Mouse (Mus musculus): ENCODE data around the gene Gdf9. TPM values are rescaled to one million over a fixed set of nuclear protein-coding genes. Genes with fewer than 3 reads are reported as not detected.
A peak's percentile ranks its signal among the peaks of the same experiment; 100 is the strongest.

The Gdf9 gene
- polyA plus RNA-seq, 1 experiment: 10.1 TPM

DNA sequence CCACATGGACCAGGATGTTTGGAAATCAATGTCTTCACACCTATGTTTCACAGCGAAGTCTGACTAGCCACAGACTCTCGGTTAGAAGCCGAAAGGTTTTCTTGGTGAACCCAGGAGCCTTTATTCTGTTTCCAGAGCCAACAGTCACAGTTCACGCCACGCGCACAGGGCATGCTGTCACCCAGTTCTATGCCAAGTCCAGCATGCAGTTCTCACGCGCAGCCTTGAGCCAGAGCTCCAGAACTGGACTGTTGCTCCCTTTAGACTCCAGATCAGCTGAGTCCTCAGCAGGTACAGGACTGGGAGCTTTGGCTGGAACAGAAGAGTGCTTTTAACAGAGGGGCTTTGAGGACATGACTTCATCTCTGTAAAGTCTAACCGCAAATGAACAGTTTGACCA, 21.6 kb downstream of the Gdf9 start:
- Histone ChIP-seq H3K27me3 (ENCODE audit: control insufficient read depth, insufficient read depth, low read length) (no peaks in the 10 kb centered on the region; the same call in 1 of the 2 replicates), H3K4me1 (ENCODE audit: control insufficient read depth, insufficient read depth, low read length) (peaks cover 4% of the 10 kb centered on the region; the same call in 1 of the 2 replicates), H3K27ac (ENCODE audit: control insufficient read depth, insufficient read depth, low read depth, low read length) (no peak overlapping the region), H3K36me3 (ENCODE audit: control insufficient read depth, insufficient read depth, low read length) (no peaks in the 10 kb centered on the region), H3K4me3 (ENCODE audit: control insufficient read depth, low read depth, low read length) (no peak overlapping the region)
- TF ChIP-seq CTCF (IDR thresholded peaks at IDR 0.05; ENCODE audit: control insufficient read depth, insufficient read depth, insufficient replicate concordance, low read depth, low read length): no peak
- TF ChIP-seq POLR2A (IDR thresholded peaks at IDR 0.05; ENCODE audit: control insufficient read depth, low read depth, low read length): no peak

DNA sequence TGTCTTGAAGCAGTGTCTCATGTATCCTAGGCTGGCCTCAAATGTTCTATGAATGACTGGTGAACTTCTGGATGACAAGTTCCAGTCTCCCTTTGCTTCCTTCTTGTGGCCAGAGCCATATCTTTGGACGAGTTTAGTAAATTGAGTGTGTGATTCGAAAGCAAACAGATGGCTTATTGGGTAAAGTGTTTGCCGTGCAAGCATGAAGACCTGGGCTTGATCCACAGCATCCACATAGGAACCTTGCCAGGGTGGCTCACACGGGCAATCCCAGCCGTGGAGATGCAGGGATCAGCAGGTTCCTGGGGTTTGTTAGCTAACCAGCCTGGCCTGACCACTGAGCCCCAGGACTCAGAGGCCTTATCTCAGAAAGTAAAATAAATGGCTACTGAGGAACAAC, 22.2 kb downstream of the Gdf9 start:
- H3K36me3 ChIP-seq (ENCODE audit: control insufficient read depth, insufficient read depth, low read length): no peaks in the 10 kb centered on the region
- no peak for TF ChIP-seq POLR2A (IDR thresholded peaks at IDR 0.05; ENCODE audit: control insufficient read depth, low read depth, low read length)
- TF ChIP-seq CTCF (IDR thresholded peaks at IDR 0.05; ENCODE audit: control insufficient read depth, insufficient read depth, insufficient replicate concordance, low read depth, low read length): no peak
- no peak overlapping the region for H3K4me3 ChIP-seq (ENCODE audit: control insufficient read depth, low read depth, low read length)

DNA sequence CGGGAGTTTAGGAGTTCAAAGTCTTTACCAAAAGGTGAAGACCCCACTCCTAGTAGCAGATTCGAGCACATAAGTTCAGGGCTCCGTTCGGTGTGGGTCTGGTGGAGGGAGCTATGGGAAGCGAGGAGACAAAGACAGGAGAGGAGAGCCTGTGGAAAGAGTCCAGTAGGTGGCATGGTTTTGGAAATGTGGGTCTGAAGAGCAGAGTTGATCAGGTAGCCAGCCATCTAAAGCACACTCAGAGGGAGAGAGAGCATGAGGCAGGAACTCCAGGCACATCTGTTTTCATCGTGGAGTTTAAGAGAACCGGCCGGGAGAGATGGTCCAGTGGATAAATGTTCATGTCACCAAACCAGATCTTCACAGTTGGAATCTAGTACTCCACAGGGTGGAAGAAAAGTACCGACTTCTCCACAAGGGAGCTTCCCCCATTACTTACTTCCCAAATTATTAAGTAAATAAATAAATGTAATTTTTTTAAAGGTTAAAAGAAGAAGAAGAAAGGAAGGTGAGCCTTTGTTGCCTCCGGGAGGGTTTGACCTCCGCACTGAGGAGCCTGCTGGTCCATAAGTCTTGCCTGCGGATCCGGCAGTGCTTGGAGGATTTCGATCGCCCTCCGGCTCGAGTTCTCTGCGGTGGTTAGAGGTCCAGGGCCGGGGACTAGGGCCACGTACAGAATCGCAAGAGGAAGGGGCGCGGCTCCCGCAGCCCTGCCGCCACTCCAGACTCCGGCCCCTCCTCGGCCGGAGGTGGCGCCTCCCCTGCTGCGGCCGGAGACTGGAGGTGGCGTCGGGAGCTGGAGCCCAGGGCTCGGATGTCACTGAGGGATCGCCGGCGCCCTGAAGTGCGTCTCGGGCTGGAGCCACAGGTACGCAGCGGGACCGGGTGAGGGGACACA, 25.9 kb downstream of the Gdf9 start, which contains the start of the genes Gm10447 and Shroom1:
TSS of gene Gm10447 (minus strand) at position 637 of the 898 bp plus-strand sequence.
TSS of gene Shroom1 (plus strand) at position 732 of the 898 bp plus-strand sequence.
- H3K36me3 ChIP-seq (ENCODE audit: control insufficient read depth, insufficient read depth, low read length): no peaks in the 10 kb centered on the region

More for the DNA sequence above, 22.2 kb downstream of the Gdf9 start:
- H3K27ac ChIP-seq (ENCODE audit: control insufficient read depth, insufficient read depth, low read depth, low read length): no peak overlapping the region
- H3K27me3 ChIP-seq (ENCODE audit: control insufficient read depth, insufficient read depth, low read length): no peaks in the 10 kb centered on the region; the same call in 1 of the 2 replicates
- peaks cover 4% of the 10 kb centered on the region; the same call in 1 of the 2 replicates for H3K4me1 ChIP-seq (ENCODE audit: control insufficient read depth, insufficient read depth, low read length)

DNA sequence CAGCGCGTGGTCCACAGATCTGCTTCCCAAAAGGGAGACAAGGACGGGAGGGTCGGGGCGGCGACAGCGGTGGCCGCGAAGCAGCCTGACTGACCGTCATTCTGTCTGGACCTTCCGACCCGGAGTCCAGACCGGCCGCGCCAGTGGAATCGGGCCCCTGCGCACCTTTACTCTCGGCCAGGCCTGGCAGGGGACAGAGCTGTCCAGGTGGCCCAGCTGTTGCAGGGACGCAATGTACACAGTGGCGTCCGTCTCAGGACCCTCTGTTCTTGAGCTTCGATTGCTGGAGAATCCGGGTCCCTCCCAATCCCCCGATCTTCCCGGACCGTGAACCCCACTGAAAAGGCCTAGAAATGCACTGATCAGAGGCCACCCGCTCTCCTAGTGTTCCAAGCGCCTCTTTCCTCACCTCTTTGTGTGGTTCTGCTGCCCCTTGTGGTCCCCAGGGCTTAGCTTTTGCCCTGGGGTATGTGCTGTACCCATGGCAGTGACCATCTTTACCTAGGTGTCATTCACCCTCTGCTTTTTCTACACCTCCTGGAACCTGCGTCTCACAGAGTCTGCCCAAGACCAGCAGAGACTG, 26.6 kb downstream of the Gdf9 start:
- Histone ChIP-seq H3K4me3 (ENCODE audit: control insufficient read depth, low read depth, low read length) (peak overlapping the region; percentile 43), H3K27me3 (ENCODE audit: control insufficient read depth, insufficient read depth, low read length) (no peaks in the 10 kb centered on the region; the same call in 1 of the 2 replicates), H3K27ac (ENCODE audit: control insufficient read depth, insufficient read depth, low read depth, low read length) (no peak overlapping the region), H3K4me1 (ENCODE audit: control insufficient read depth, insufficient read depth, low read length) (peaks cover 4% of the 10 kb centered on the region; the same call in 1 of the 2 replicates), H3K36me3 (ENCODE audit: control insufficient read depth, insufficient read depth, low read length) (no peaks in the 10 kb centered on the region)
- TF ChIP-seq POLR2A (IDR thresholded peaks at IDR 0.05; ENCODE audit: control insufficient read depth, low read depth, low read length) (no peak), CTCF (IDR thresholded peaks at IDR 0.05; ENCODE audit: control insufficient read depth, insufficient read depth, insufficient replicate concordance, low read depth, low read length) (no peak)

More for the DNA sequence above, 25.9 kb downstream of the Gdf9 start, which contains the start of the genes Gm10447 and Shroom1:
- Histone ChIP-seq H3K4me1 (ENCODE audit: control insufficient read depth, insufficient read depth, low read length) (peaks cover 4% of the 10 kb centered on the region; the same call in 1 of the 2 replicates), H3K27me3 (ENCODE audit: control insufficient read depth, insufficient read depth, low read length) (no peaks in the 10 kb centered on the region; the same call in 1 of the 2 replicates), H3K27ac (ENCODE audit: control insufficient read depth, insufficient read depth, low read depth, low read length) (no peak within 1 kb of the TSS), H3K4me3 (ENCODE audit: control insufficient read depth, low read depth, low read length) (peak within 1 kb of the TSS; percentile 43)
- TF ChIP-seq POLR2A (IDR thresholded peaks at IDR 0.05; ENCODE audit: control insufficient read depth, low read depth, low read length): no peak
- no peak for TF ChIP-seq CTCF (IDR thresholded peaks at IDR 0.05; ENCODE audit: control insufficient read depth, insufficient read depth, insufficient replicate concordance, low read depth, low read length)

DNA sequence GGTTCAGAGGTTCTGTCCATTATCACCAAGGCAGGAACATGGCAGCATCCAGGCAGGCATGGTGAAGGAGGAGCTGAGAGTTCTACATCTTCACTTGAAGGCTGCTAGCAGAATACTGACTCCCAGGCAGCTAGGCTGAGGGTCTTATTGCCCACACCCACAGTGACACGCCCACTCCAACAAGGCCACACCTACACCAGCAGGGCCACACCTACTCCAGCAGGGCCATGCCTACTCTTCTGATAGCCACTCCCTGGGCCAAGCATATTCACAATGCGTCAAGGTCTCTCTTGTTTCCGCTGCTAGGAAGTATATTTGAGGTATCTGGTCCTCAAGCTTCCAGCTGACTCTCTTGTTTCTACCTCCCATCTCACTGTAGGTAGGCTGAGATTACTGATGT, 28.2 kb downstream of the Gdf9 start:
- TF ChIP-seq CTCF (IDR thresholded peaks at IDR 0.05; ENCODE audit: control insufficient read depth, insufficient read depth, insufficient replicate concordance, low read depth, low read length): no peak
- no peak for TF ChIP-seq POLR2A (IDR thresholded peaks at IDR 0.05; ENCODE audit: control insufficient read depth, low read depth, low read length)

DNA sequence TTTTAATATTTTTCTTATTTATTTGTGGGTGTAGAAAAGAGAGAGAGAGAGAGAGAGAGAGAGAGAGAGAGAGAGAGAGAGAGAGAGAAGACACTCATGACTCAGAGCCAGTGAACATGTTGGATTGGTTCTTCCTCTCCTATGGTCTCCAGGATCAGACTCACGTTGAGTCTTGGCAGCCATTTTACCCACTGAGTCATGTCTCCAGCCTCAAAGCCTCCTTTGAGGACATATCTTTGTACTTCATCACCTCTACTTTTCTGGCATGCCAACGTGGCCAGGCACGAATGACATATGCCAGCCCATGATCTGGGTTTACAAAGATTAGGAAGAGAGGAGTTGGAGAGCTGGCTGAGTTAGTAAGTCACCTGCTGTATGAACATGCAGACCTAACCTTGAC, 29.4 kb downstream of the Gdf9 start:
- no peaks in the 10 kb centered on the region for H3K36me3 ChIP-seq (ENCODE audit: control insufficient read depth, insufficient read depth, low read length)
- H3K4me3 ChIP-seq (ENCODE audit: control insufficient read depth, low read depth, low read length): no peak overlapping the region
- H3K4me1 ChIP-seq (ENCODE audit: control insufficient read depth, insufficient read depth, low read length): peaks cover 18% of the 10 kb centered on the region
- H3K27ac ChIP-seq (ENCODE audit: control insufficient read depth, insufficient read depth, low read depth, low read length): no peak overlapping the region
- no peak for TF ChIP-seq CTCF (IDR thresholded peaks at IDR 0.05; ENCODE audit: control insufficient read depth, insufficient read depth, insufficient replicate concordance, low read depth, low read length)
- no peak for TF ChIP-seq POLR2A (IDR thresholded peaks at IDR 0.05; ENCODE audit: control insufficient read depth, low read depth, low read length)
- H3K27me3 ChIP-seq (ENCODE audit: control insufficient read depth, insufficient read depth, low read length): peaks cover 2% of the 10 kb centered on the region; the same call in 1 of the 2 replicates

More for the DNA sequence above, 28.2 kb downstream of the Gdf9 start:
- peaks cover 18% of the 10 kb centered on the region for H3K4me1 ChIP-seq (ENCODE audit: control insufficient read depth, insufficient read depth, low read length)
- no peak overlapping the region for H3K4me3 ChIP-seq (ENCODE audit: control insufficient read depth, low read depth, low read length)
- H3K27me3 ChIP-seq (ENCODE audit: control insufficient read depth, insufficient read depth, low read length): peaks cover 2% of the 10 kb centered on the region; the same call in 1 of the 2 replicates
- H3K27ac ChIP-seq (ENCODE audit: control insufficient read depth, insufficient read depth, low read depth, low read length): no peak overlapping the region
- H3K36me3 ChIP-seq (ENCODE audit: control insufficient read depth, insufficient read depth, low read length): no peaks in the 10 kb centered on the region

DNA sequence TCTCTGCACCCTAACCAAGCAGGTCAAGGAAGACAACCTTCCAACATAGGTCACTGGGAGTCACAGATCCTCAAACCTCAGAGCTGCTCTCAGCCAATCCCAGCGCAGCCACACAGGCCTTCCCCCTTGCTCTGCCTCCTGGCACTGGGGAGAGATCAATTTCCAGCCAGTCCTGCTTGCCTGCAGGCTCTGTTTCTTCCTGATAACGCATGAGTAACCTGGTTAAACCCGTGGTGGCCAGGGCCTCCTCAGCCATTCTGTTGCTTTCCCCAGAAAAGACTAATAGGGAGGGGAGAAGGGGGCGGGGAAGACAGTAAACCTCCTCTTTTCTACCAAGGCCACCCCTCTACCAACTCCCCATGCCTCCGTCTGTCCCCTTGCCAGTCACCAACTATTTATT, 30.9 kb downstream of the Gdf9 start:
- peaks cover 2% of the 10 kb centered on the region; the same call in 1 of the 2 replicates for H3K27me3 ChIP-seq (ENCODE audit: control insufficient read depth, insufficient read depth, low read length)

More for the DNA sequence above, 30.9 kb downstream of the Gdf9 start:
- no peak overlapping the region for H3K27ac ChIP-seq (ENCODE audit: control insufficient read depth, insufficient read depth, low read depth, low read length)
- H3K4me3 ChIP-seq (ENCODE audit: control insufficient read depth, low read depth, low read length): no peak overlapping the region
- no peaks in the 10 kb centered on the region for H3K36me3 ChIP-seq (ENCODE audit: control insufficient read depth, insufficient read depth, low read length)
- TF ChIP-seq CTCF (IDR thresholded peaks at IDR 0.05; ENCODE audit: control insufficient read depth, insufficient read depth, insufficient replicate concordance, low read depth, low read length) (no peak), POLR2A (IDR thresholded peaks at IDR 0.05; ENCODE audit: control insufficient read depth, low read depth, low read length) (no peak)
- H3K4me1 ChIP-seq (ENCODE audit: control insufficient read depth, insufficient read depth, low read length): peaks cover 20% of the 10 kb centered on the region
